Mouse (Mus musculus) liver, embryonic 14.5 days (tissue): Measurements from ENCODE around the gene Ugdh. TPM values are rescaled to one million over a fixed set of nuclear protein-coding genes. Genes with fewer than 3 reads are reported as not detected.

Experiments used
- ATAC-seq: fragments of 200-750 bp; cut with Nextera tagmentation; 2 replicates; pipeline ENCODE4 v1.8.0; 2017; ENCODE audit warnings: moderate number of reproducible peaks, mild to moderate bottlenecking, moderate library complexity; ENCODE audit not compliant: insufficient read depth
- DNase-seq, 3 experiments: peaks; one replicate each; pipeline ENCODE4 v3.0.0-alpha.2; 2012 to 2013; ENCODE audit warnings: low read depth in 3 of 3, low spot score in 3 of 3
- H3K27ac ChIP-seq: fragments of 300-500 bp; sonication (generic); 2 replicates; pipeline ENCODE4 v1.5.1; 2014; ENCODE audit warnings: moderate library complexity, mild to moderate bottlenecking, control low read depth, inconsistent platforms
- H3K27me3 ChIP-seq: fragments of 300-500 bp; sonication (generic); 2 replicates; pipeline ENCODE4 v1.6.1; 2014; ENCODE audit warnings: mild to moderate bottlenecking, low read length, moderate library complexity; ENCODE audit not compliant: control insufficient read depth, insufficient read depth
- H3K36me3 ChIP-seq: fragments of 300-500 bp; sonication (generic); replicated peaks from 2 replicates; pipeline ENCODE4 v1.6.1; 2014; ENCODE audit warnings: low read depth; ENCODE audit not compliant: control insufficient read depth, insufficient read depth
- H3K4me1 ChIP-seq, 2 experiments: fragments of 200-500 bp in 1 of 2; fragments of 300-500 bp in 1 of 2; sonication (generic) in 1 of 2; replicated peaks; 2 replicates each; pipeline ENCODE4 v1.6.1; 2012 to 2014; ENCODE audit warnings: antibody characterized with exemption in 1 of 2, inconsistent platforms in 1 of 2, low read length in 1 of 2; ENCODE audit not compliant: control insufficient read depth in 2 of 2, insufficient read depth in 2 of 2
- H3K4me2 ChIP-seq: fragments of 300-500 bp; sonication (generic); 2 replicates; pipeline ENCODE4 v1.6.1; 2014; ENCODE audit warnings: low read depth, mild to moderate bottlenecking, control low read depth, moderate library complexity
- H3K4me3 ChIP-seq, 2 experiments: fragments of 200-500 bp in 1 of 2; fragments of 300-500 bp in 1 of 2; sonication (generic) in 1 of 2; 2 replicates each; pipeline ENCODE4 v1.5.1; 2012 to 2014; ENCODE audit warnings: low read depth in 2 of 2, low read length in 2 of 2, mild to moderate bottlenecking in 2 of 2, control low read depth in 1 of 2, inconsistent platforms in 1 of 2, moderate library complexity in 1 of 2; ENCODE audit not compliant: insufficient read depth in 1 of 2
- H3K9ac ChIP-seq: fragments of 300-500 bp; sonication (generic); replicated peaks from 2 replicates; pipeline ENCODE4 v1.6.1; 2014; ENCODE audit warnings: mild to moderate bottlenecking, control low read depth, moderate library complexity
- H3K9me3 ChIP-seq: fragments of 300-500 bp; sonication (generic); 2 replicates; pipeline ENCODE4 v1.6.1; 2016; ENCODE audit warnings: low read length, mixed read lengths; ENCODE audit not compliant: control insufficient read depth
- CTCF ChIP-seq: IDR thresholded peaks from 2 replicates; pipeline ENCODE4 v1.5.1; 2016; ENCODE audit warnings: antibody characterized with exemption, low read depth, control low read depth
- EP300 ChIP-seq: IDR thresholded peaks from 2 replicates; pipeline ENCODE4 v1.6.1; 2016; ENCODE audit warnings: antibody characterized with exemption, low read depth
- WGBS: fragments of 180-500 bp; shearing (Covaris S2); extraction: QIAGEN DNeasy Blood & Tissue Kit; methylation state at CpG from one replicate; pipeline ENCODE4 v1.1.7; 2014; ENCODE audit not compliant: insufficient replicate concordance; 5-methylcytosine and 5-hydroxymethylcytosine counted together
- polyA plus RNA-seq, 2 experiments: library from polyadenylated mRNA; depleted of rRNA in 1 of 2; stranded (reverse) in 1 of 2; unstranded in 1 of 2; fragments of >200 nt; fragmentation: Nextera tagmentation in 1 of 2; extraction: Ambion mirVana in 1 of 2; gene quantifications; 2 replicates each; pipeline versions ENCODE4 v1.2.1 to v1.2.3; 2012 to 2014

Ugdh gene
- polyA plus RNA-seq, 2 experiments: 6.7 to 14.1 TPM

GRCm38 (mm10) chr5:65387008-65387867 lies 48.5 kb downstream of the Ugdh start:
- no peak for DNase-seq
- Histone ChIP-seq H3K9ac (no peak overlapping the region), H3K4me3 (no peak overlapping the region), H3K27ac (no peak overlapping the region), H3K36me3 (peaks cover 29% of the 10 kb centered on the region), H3K27me3 (no peaks in the 10 kb centered on the region), H3K4me2 (no peak overlapping the region), H3K4me1 (peaks cover 7 to 11% of the 10 kb centered on the region in 2 experiments; a peak in 3 of 4 replicates), H3K9me3 (no peaks in the 10 kb centered on the region)
- TF ChIP-seq EP300: no peak
- no peak for TF ChIP-seq CTCF
- WGBS: 65% methylated on average over 6 of the region's 6 CpGs
- no peak for ATAC-seq

DNA sequence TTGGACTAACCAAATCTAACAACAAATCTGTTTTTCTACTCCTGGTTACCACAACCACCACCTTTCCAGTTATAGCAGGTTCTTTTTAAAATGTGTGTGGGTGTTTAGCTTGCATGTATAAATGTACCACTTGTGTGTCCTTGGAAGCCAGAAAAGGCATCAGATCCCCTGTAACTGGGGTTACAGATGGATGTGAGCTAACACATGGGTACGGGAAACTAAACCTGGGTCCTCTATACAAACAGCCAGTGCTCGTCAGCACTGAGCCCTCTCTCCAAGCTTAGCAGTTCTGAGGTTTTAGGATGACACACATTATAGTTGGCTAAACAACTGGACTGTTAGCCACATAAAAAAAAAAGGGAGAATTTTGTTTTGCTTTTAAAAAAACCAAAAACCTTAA lies 50.0 kb downstream of the Ugdh start:
- H3K4me3 ChIP-seq: no peak overlapping the region
- H3K9me3 ChIP-seq: no peaks in the 10 kb centered on the region
- DNase-seq (no peak), ATAC-seq (no peak)
- no peaks in the 10 kb centered on the region for H3K27me3 ChIP-seq
- no peak overlapping the region for H3K4me2 ChIP-seq
- peaks cover 29% of the 10 kb centered on the region for H3K36me3 ChIP-seq
- peaks cover 7 to 11% of the 10 kb centered on the region in 2 experiments; a peak in 3 of 4 replicates for H3K4me1 ChIP-seq
- no peak overlapping the region for H3K27ac ChIP-seq
- WGBS: 70% methylated on average over 2 of the region's 2 CpGs
- TF ChIP-seq EP300: no peak
- no peak for TF ChIP-seq CTCF
- H3K9ac ChIP-seq: no peak overlapping the region

- H3K9ac ChIP-seq: no peak overlapping the region
- DNase-seq (no peak), ATAC-seq (no peak)
- H3K27me3 ChIP-seq: no peaks in the 10 kb centered on the region
- no peaks in the 10 kb centered on the region for H3K36me3 ChIP-seq
- no peak overlapping the region for H3K4me2 ChIP-seq
- no peak for TF ChIP-seq EP300
- no peak for TF ChIP-seq CTCF
- WGBS: 66% methylated on average over 7 of the region's 7 CpGs
- H3K4me1 ChIP-seq: 0 out of 4 replicates have a peak, but pooled peaks cover 0 to 2% of the 10 kb centered on the region in 2 experiments
- H3K9me3 ChIP-seq: no peaks in the 10 kb centered on the region
- H3K4me3 ChIP-seq: no peak overlapping the region
- H3K27ac ChIP-seq: no peak overlapping the region
Measured at GRCm38 (mm10) chr5:65374746-65375145, 61.0 kb downstream of the Ugdh start.

DNA sequence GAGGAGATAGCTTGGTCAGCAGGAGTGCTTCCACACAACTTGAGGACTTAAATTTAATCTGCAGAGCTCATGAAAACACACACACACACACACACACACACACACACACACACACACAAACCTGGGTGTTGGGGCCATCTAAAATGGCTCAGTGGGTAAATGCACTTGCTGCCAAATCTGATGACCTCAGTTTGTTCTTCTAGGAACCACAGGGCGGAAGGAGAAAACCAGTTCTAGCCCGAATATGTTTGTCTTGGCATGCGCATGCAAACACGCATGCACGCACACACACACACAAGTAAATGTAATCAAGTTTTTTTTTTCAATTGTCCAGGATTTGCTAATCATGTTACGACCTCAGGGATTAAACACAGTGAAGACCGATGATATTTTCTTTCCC lies 64.2 kb downstream of the Ugdh start:
- no peak overlapping the region for H3K4me2 ChIP-seq
- no peaks in the 10 kb centered on the region for H3K9me3 ChIP-seq
- no peak for ATAC-seq
- TF ChIP-seq EP300: no peak
- no peak for TF ChIP-seq CTCF
- H3K27ac ChIP-seq: no peak overlapping the region
- no peak overlapping the region for H3K4me3 ChIP-seq
- no peak for DNase-seq
- 0 out of 4 replicates have a peak, but pooled peaks cover 0 to 3% of the 10 kb centered on the region in 2 experiments for H3K4me1 ChIP-seq
- no peaks in the 10 kb centered on the region for H3K27me3 ChIP-seq
- 78% methylated on average over 7 of the region's 7 CpGs for WGBS
- no peaks in the 10 kb centered on the region for H3K36me3 ChIP-seq
- no peak overlapping the region for H3K9ac ChIP-seq

DNA sequence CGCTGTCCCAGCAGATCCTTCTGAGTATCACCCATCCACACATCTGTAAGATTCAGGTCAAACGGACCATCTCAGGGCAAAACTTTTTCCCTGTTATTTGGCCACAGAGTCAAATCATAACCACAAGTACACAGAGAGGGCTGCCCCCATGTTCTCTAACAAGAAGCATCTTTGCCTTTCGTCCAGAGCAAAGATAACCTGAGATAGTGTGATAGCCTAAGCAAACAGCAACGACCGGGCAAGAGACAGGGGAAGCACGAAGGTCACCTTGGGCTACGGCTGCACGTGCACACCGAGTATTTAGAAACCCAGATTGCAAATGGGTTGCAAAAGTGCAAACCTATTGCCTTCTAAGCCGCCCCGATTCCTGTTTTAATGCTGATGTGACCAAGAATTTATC lies 67.9 kb downstream of the Ugdh start:
- WGBS: 62% methylated on average over 11 of the region's 11 CpGs
- no peak for TF ChIP-seq EP300
- no peak for TF ChIP-seq CTCF
- Histone ChIP-seq H3K27me3 (no peaks in the 10 kb centered on the region), H3K36me3 (no peaks in the 10 kb centered on the region), H3K9me3 (no peaks in the 10 kb centered on the region), H3K9ac (no peak overlapping the region), H3K27ac (no peak overlapping the region), H3K4me2 (peak overlapping the region; percentile 26; the same call in 1 of the 2 replicates), H3K4me3 (no peak overlapping the region), H3K4me1 (0 out of 4 replicates have a peak, but pooled peaks cover 0 to 2% of the 10 kb centered on the region in 2 experiments)
- DNase-seq: no peak
- ATAC-seq: peak; percentile 57; the same call in 1 of the 2 replicates

Other genes starting within 250 kb of the Ugdh start
- 0.48 and 0.68 TPM in 2 replicates for gene Wdr19, start 236.3 kb downstream of the Ugdh start, polyA plus RNA-seq (2012; rRNA removed)
- 0.46 and 0.86 TPM in 2 replicates for gene Wdr19, start 236.3 kb downstream of the Ugdh start, polyA plus RNA-seq (2014; fragmentation: Nextera tagmentation; extraction: Ambion mirVana)
- 15.5 and 19.0 TPM in 2 replicates for gene Rfc1, start 100.3 kb downstream of the Ugdh start, polyA plus RNA-seq (2012; rRNA removed)
- gene Rfc1, start 100.3 kb downstream of the Ugdh start, polyA plus RNA-seq (2014; fragmentation: Nextera tagmentation; extraction: Ambion mirVana): 36.4 and 40.4 TPM in 2 replicates
- 3.9 and 4.6 TPM in 2 replicates for gene Klb, start 87.6 kb downstream of the Ugdh start, polyA plus RNA-seq (2012; rRNA removed)
- gene Klb, start 87.6 kb downstream of the Ugdh start, polyA plus RNA-seq (2014; fragmentation: Nextera tagmentation; extraction: Ambion mirVana): 8.0 TPM in 2 replicates
- gene Rpl9, start 44.5 kb downstream of the Ugdh start, polyA plus RNA-seq (2012; rRNA removed): 528 and 683 TPM in 2 replicates
- gene Rpl9, start 44.5 kb downstream of the Ugdh start, polyA plus RNA-seq (2014; fragmentation: Nextera tagmentation; extraction: Ambion mirVana): 725 and 737 TPM in 2 replicates
- gene Lias, start 44.5 kb downstream of the Ugdh start, polyA plus RNA-seq (2012; rRNA removed): 11.5 and 20.3 TPM in 2 replicates
- 36.5 and 37.9 TPM in 2 replicates for gene Lias, start 44.5 kb downstream of the Ugdh start, polyA plus RNA-seq (2014; fragmentation: Nextera tagmentation; extraction: Ambion mirVana)
- gene Gm43552, start 56.9 kb upstream of the Ugdh start, polyA plus RNA-seq (2012; rRNA removed): not detected in 2 replicates
- gene Gm43552, start 56.9 kb upstream of the Ugdh start, polyA plus RNA-seq (2014; fragmentation: Nextera tagmentation; extraction: Ambion mirVana): not detected in 2 replicates
- 15.4 and 15.8 TPM in 2 replicates for gene Smim14, start 101.2 kb upstream of the Ugdh start, polyA plus RNA-seq (2012; rRNA removed)
- 39.9 and 45.2 TPM in 2 replicates for gene Smim14, start 101.2 kb upstream of the Ugdh start, polyA plus RNA-seq (2014; fragmentation: Nextera tagmentation; extraction: Ambion mirVana)
- 20.4 and 60.5 TPM in 2 replicates for gene Ube2k, start 101.3 kb upstream of the Ugdh start, polyA plus RNA-seq (2012; rRNA removed)
- gene Ube2k, start 101.3 kb upstream of the Ugdh start, polyA plus RNA-seq (2014; fragmentation: Nextera tagmentation; extraction: Ambion mirVana): 64.7 and 67.2 TPM in 2 replicates